Mouse (Mus musculus): ENCODE data around the gene Mrps7.

Gene Mrps7

GRCm38 (mm10) chr11:115603476-115604303 is at the start of gene Mrps7, which contains the start of gene Gga3:
Gene Mrps7 (plus strand): TSS chr11:115603925.
Gene Gga3 (minus strand): TSS chr11:115604051.
- peak; percentile 96 for DNase-seq (ENCODE audit: low read depth)

DNA sequence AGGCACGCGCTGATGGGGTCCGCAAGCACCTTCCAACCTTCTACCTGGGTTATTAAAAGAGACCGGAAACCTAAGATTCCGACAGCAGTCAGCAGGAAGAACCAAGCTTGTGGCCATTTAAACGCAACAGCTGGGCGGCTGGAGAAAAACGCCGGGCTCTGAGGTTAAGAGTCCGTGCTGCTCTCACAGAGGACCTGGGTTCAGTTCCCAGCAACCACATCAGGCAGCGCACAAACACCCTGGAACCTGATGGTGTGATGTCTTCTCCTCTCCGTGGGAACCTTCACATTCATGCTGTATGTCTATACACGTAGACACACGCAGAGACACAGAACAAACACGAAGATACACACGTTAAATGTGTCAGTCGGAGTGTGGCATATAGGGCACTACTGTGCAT is 48.0 kb upstream of the Mrps7 start:
- DNase-seq (ENCODE audit: low read depth), result no peak

DNA sequence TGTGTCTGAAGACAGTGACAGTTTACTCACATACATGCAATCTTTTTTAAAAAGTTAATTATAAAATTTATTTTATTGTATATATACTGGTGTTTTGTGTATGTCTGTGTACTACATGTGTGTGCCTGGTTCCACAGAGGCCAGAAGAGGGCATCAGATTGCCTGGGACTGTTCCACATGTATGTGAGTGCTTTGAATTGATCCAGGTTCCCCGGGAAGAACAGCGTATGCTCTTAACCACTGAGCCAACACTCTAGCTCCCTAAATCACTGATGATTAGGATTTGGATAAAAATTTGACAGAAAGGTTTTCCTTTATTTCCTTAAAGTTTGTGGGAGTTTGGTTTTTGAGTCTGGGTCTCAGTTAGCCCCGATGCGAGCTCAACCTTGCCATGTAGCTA is 40.3 kb upstream of the Mrps7 start:
- DNase-seq (ENCODE audit: low read depth), result no peak

GRCm38 (mm10) chr11:115564064-115564809 is 39.5 kb upstream of the Mrps7 start, which contains the start of gene Nup85:
Gene Nup85 (plus strand): TSS chr11:115564434.
- DNase-seq (ENCODE audit: low read depth), result peak; percentile 98

DNA sequence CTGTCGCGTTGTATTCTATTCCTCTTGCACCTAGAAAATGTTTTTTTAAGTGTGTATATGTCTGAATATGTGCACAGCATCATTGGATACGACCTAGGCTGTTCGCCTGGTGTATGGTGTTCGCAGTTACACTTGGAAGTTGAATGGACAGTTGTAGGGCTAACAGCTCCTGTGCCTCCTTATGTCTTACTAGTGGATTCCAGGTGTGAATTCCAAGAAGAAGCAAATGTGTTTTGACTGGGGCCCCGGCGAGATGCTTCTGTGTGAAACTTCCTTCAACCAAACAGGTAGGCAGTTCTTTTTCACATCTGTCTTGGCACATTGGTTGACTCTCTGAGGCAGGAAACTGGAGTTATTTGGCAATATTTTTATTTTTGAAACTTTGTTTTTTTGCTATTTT is 38.8 kb upstream of the Mrps7 start:
- DNase-seq (ENCODE audit: low read depth), result peak; percentile 27

DNA sequence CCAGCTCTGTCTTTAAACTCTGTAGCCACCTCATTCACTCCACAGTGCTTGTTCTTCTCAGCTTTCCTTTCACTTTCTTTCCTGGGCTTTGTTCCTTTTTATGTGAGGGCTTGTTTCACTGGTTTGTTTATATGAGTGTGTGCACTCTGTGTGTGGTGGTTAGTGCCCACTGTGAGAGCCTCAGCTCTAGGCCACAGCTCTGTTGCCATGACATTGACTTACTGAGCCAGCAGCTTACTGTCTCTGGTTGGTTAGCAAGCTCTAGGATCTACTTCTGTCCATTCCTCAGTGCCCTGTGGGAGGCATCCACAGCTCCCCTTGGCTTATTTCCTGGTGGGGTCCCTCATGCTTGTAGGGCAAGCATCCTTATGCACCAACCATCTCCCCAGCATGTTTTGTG is 24.6 kb upstream of the Mrps7 start:
- no peak for DNase-seq (ENCODE audit: low read depth)

GRCm38 (mm10) chr11:115582913-115583606 is 20.7 kb upstream of the Mrps7 start:
- DNase-seq (ENCODE audit: low read depth), result no peak

DNA sequence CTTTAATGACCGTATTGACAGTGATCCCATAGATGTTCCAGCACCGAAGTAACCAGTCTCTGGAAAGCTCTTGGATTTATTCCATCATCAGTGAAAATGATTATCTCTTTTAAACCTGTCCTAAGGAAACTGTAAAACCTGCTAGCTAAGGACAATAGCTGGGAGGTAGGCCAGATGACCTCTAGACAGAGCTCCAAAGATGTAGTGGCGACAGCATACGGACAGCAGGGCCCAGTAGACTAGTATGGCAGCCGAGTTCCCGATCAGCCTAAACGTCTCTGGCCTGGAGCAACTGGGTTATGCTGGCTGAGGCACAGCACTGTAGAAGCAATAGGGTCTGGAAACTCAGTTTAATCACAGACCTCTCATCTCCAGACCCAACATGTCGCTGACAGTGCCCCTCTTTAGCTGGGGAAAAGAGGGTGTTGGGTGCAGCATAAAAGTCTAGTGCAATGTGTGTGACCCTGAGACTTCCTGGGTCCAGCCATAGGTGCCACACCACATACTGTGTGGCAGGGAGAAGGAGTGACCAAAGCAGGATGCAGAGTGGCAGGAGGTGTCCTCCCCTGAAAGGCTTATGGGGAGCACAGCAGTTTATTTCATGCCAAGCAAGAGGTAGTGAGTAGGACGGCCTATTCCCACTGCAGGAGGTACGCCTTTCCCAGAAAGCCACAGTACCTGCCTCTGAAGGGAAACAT is 19.2 kb upstream of the Mrps7 start:
- no peak for DNase-seq (ENCODE audit: low read depth)

GRCm38 (mm10) chr11:115585573-115586100 is 18.1 kb upstream of the Mrps7 start:
- no peak for DNase-seq (ENCODE audit: low read depth)

DNA sequence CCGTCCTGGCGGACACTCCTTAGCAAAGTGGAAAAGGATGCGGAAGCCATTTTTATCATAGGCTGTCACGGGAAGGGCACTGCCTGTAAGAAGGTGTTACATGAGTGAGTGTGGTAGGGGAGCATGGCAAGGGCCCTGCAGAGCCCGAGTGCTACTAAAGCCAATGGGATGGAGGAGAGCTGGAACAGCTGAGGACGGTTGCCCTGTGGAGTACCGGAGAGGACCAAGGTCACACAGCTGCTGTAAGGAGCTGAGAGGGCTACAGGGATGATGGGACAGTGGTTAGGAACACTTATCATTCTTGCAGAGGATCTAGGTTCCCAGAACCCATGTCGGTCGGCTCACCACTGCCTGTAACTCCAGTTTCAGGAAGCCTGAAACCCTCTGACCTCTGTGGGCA is 17.3 kb upstream of the Mrps7 start:
- no peak for DNase-seq (ENCODE audit: low read depth)

- no peak for DNase-seq (ENCODE audit: low read depth)
These were observed 15.7 kb upstream of the Mrps7 start for GRCm38 (mm10) chr11:115587984-115588383.

- DNase-seq (ENCODE audit: low read depth), result no peak
These were observed 13.1 kb upstream of the Mrps7 start for GRCm38 (mm10) chr11:115590526-115591075.

DNA sequence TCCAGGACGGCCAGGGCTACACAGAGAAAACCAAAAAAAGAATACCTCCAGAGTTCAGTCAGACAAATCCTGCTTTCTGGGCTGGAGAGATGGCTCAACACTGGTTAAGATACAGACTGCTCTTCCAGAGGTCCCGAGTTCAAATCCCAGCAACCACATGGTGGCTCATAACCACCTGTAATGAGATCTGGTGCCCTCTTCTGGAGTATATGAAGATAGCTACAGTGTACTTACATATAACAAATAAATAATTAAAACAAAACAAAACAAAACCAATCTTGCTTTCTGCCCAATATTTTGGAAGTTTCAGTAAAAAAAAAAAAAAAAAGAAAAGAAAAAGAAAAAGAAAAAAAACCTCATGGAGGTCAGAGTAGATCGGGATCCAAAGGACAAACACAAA is 8.5 kb upstream of the Mrps7 start:
- no peak for DNase-seq (ENCODE audit: low read depth)

GRCm38 (mm10) chr11:115598309-115598708 is 5.4 kb upstream of the Mrps7 start:
- DNase-seq (ENCODE audit: low read depth), result no peak

GRCm38 (mm10) chr11:115599722-115600121 is 4.0 kb upstream of the Mrps7 start:
- no peak for DNase-seq (ENCODE audit: low read depth)

DNA sequence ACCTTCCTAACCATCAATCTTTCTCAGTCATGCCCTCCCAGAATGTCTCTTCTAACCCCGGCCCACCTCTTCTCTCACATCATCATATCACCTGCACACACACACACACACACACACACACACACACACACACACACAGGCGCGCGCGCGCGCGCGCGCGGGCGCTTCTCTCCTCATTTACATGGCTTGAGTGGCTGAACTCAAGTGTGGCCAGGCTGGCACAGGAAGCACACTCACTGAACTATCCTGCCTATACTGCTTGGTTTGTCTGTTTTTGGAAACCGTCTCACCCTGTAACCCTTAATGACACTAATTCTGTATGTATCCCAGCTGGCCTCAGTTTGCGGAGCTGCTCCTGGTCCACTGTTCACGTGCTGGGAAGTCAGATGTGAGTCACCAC is 3.0 kb upstream of the Mrps7 start:
- no peak for DNase-seq (ENCODE audit: low read depth)

GRCm38 (mm10) chr11:115601174-115601573 is 2.6 kb upstream of the Mrps7 start:
- DNase-seq (ENCODE audit: low read depth), result no peak

DNA sequence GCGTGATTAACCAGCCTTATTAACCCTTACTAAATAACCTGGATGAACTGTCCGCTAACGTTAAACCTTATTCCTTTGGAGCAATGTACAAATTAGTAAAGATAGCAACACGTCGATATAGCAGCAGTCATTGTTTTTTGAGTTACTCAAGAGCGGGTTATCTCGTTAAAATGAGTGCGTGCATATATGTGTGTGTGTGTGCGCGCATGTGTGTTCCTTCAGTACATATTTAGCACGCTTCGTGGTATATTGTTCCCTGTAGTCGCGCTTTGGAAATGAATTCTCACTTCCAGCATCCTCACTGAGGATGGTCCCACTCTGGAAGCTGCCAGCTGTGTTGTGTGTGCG is 623 bp upstream of the Mrps7 start:
- no peak for DNase-seq (ENCODE audit: low read depth)

- peak; percentile 49 for DNase-seq (ENCODE audit: low read depth)
These were observed 575 bp downstream of the Mrps7 start for GRCm38 (mm10) chr11:115604304-115604696.

GRCm38 (mm10) chr11:115606733-115607132 is 3.0 kb downstream of the Mrps7 start:
- DNase-seq (ENCODE audit: low read depth), result no peak

Data from induced T-regulatory cell, adult 2 months (primary cell).